ENCODE assay signal across 9 mouse cellular contexts in genomic region chr15:92231386-92231785, GRCm38 (mm10).
DNase-seq lines count a peak whose midpoint lies in the region; ATAC-seq and TF ChIP-seq lines count a peak whose summit lies in the region.
"Had no signal": no experiment of that assay in that cellular context is flagged by ENCODE, and none has a peak within 500 bp of the region (broad histone marks: within the 10 kb centered on the region; RNA-seq: fewer than 3 reads in every experiment).

No protein-coding gene starts in this region.

- H3K36me3 ChIP-seq in forebrain, embryonic 13.5 days (ENCODE audit: poor library complexity, severe bottlenecking) = no peaks in the 10 kb centered on the region
- H3K36me3 ChIP-seq in forebrain, embryonic 10.5 days (replicated peaks) = no peaks in the 10 kb centered on the region
- H3K36me3 ChIP-seq in lung, postnatal 0 days (ENCODE audit: insufficient read depth, low read length) = no peaks in the 10 kb centered on the region
- H3K36me3 ChIP-seq: limb, embryonic 12.5 days had no signal

- H3K27me3 ChIP-seq in forebrain, embryonic 13.5 days = no peaks in the 10 kb centered on the region
- no peaks in the 10 kb centered on the region for H3K27me3 ChIP-seq in forebrain, embryonic 10.5 days (ENCODE audit: poor library complexity, severe bottlenecking)
- H3K27me3 ChIP-seq in lung, postnatal 0 days (replicated peaks; ENCODE audit: insufficient read depth, low read length) = no peaks in the 10 kb centered on the region
- H3K27me3 ChIP-seq: limb, embryonic 12.5 days had no signal

- no peaks in the 10 kb centered on the region for H3K4me1 ChIP-seq in forebrain, embryonic 13.5 days
- no peaks in the 10 kb centered on the region for H3K4me1 ChIP-seq in forebrain, embryonic 10.5 days
- H3K4me1 ChIP-seq in lung, postnatal 0 days (ENCODE audit: insufficient read depth, low read depth, low read length) = no peaks in the 10 kb centered on the region

- WGBS in forebrain, embryonic 13.5 days = 22% methylated on average over 7 of the region's 7 CpGs
- WGBS in forebrain, embryonic 10.5 days = 22% methylated on average over 7 of the region's 7 CpGs
- 16% methylated on average over 7 of the region's 7 CpGs for WGBS in lung, postnatal 0 days

- peak; percentile 70; the same call in 1 of the 2 replicates for ATAC-seq in forebrain, embryonic 13.5 days
- ATAC-seq in lung, postnatal 0 days = no peak
- ATAC-seq in common myeloid progenitor, adult 5-6 weeks (replicated peaks; ENCODE audit: low read depth, poor library complexity, severe bottlenecking) = peak; percentile 79
- no peak for ATAC-seq in megakaryocyte, adult 5-6 weeks (ENCODE audit: poor library complexity, severe bottlenecking)

- TF ChIP-seq EP300 in lung, postnatal 0 days (IDR thresholded peaks at IDR 0.05) = no peak

- no peak overlapping the region for H3K27ac ChIP-seq in forebrain, embryonic 13.5 days
- no peak overlapping the region for H3K27ac ChIP-seq in forebrain, embryonic 10.5 days
- no peak overlapping the region for H3K27ac ChIP-seq in lung, postnatal 0 days (ENCODE audit: low read length)
- H3K27ac ChIP-seq: limb, embryonic 12.5 days had no signal

- H3K9ac ChIP-seq in forebrain, embryonic 13.5 days = no peak overlapping the region
- no peak overlapping the region for H3K9ac ChIP-seq in lung, postnatal 0 days (replicated peaks; ENCODE audit: low read depth)
- H3K9ac ChIP-seq: limb, embryonic 12.5 days had no signal

- no peak overlapping the region for H3K4me2 ChIP-seq in forebrain, embryonic 13.5 days
- H3K4me2 ChIP-seq in lung, postnatal 0 days (replicated peaks; ENCODE audit: low read depth, low read length) = no peak overlapping the region
- H3K4me2 ChIP-seq: limb, embryonic 12.5 days had no signal

- H3K9me3 ChIP-seq in forebrain, embryonic 13.5 days (replicated peaks) = no peaks in the 10 kb centered on the region
- H3K9me3 ChIP-seq in forebrain, embryonic 10.5 days = no peaks in the 10 kb centered on the region
- H3K9me3 ChIP-seq in lung, postnatal 0 days (ENCODE audit: low read length) = no peaks in the 10 kb centered on the region
- H3K9me3 ChIP-seq: limb, embryonic 12.5 days had no signal

- peak; percentile 80 for TF ChIP-seq CTCF in lung, postnatal 0 days (IDR thresholded peaks at IDR 0.05)

- no peak overlapping the region for H3K4me3 ChIP-seq in forebrain, embryonic 13.5 days
- no peak overlapping the region for H3K4me3 ChIP-seq in forebrain, embryonic 10.5 days
- H3K4me3 ChIP-seq in lung, postnatal 0 days (ENCODE audit: low read depth, low read length) = no peak overlapping the region
- H3K4me3 ChIP-seq: limb, embryonic 12.5 days had no signal

- no peak for DNase-seq in forebrain, embryonic 10.5 days (ENCODE audit: extremely low spot score, low spot score)
- DNase-seq in lung, postnatal 0 days (ENCODE audit: low spot score) = peak; percentile 46
- DNase-seq in lung, adult 18-20 months = no peak
- DNase-seq in retina, adult 2 months (ENCODE audit: low read depth, low spot score) = peak; percentile 23
- no peak for DNase-seq in urinary bladder, postnatal 10 days (ENCODE audit: low spot score)

Comparison
In these comparisons a context has a peak if more than half of its experiments do, and no peak if none do; other contexts are left out.
1. DNase-seq: peak in lung, postnatal 0 days (single experiment) and retina, adult 2 months (single experiment); none in forebrain, embryonic 10.5 days (single experiment), lung, adult 18-20 months (0 of 2) and urinary bladder, postnatal 10 days (single experiment).
2. ATAC-seq: peak in forebrain, embryonic 13.5 days (single experiment) and common myeloid progenitor, adult 5-6 weeks (single experiment); none in lung, postnatal 0 days (single experiment) and megakaryocyte, adult 5-6 weeks (single experiment).